Mouse (Mus musculus): ENCODE results near the gene Epb41l2. TPM values are rescaled to one million over a fixed set of nuclear protein-coding genes. Genes with fewer than 3 reads are reported as not detected.

The Epb41l2 gene
- total RNA-seq (2021), result 100 to 1,000 TPM; 188 to 212 TPM

- intact Hi-C loops (cut with DNase I), result no loop called here
- DNase-seq (ENCODE audit: extremely low spot score in 1 of 2, low spot score in 2 of 2), result peak; percentile 88 to 92
Observed at GRCm38 (mm10) chr10:25359208-25359958, at the start of gene Epb41l2. Epb41l2 (plus strand) TSS chr10:25359798.

GRCm38 (mm10) chr10:25309996-25310395 is 49.6 kb upstream of the Epb41l2 start:
- intact Hi-C loops (cut with DNase I), result no loop called here

DNA sequence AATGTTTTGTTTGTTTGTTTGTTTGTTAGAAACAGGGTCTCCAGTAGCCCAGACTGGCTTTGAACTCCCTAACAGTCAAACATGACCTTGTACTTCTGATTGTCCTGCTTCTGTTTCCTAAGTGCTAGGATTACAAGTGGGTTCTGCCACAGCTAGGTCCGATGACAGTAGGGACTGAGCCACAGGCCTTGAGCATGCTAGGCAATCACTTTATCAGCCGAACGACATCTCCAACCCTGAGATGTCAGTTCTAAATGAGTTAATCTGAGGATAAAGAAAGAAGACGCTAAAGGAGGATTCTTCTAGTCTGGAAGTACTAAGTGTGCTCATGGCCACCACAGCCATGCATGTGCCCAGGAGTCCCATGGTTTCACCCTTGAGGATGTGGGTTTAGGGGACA is 48.9 kb upstream of the Epb41l2 start:
- intact Hi-C loops (cut with DNase I), result no loop called here
- no peak for DNase-seq (ENCODE audit: extremely low spot score in 1 of 2, low spot score in 2 of 2)

More at GRCm38 (mm10) chr10:25309996-25310395, 49.6 kb upstream of the Epb41l2 start:
- DNase-seq (ENCODE audit: extremely low spot score in 1 of 2, low spot score in 2 of 2), result no peak

- intact Hi-C loops (cut with DNase I), result no loop called here
- no peak for DNase-seq (ENCODE audit: extremely low spot score in 1 of 2, low spot score in 2 of 2)
Observed at GRCm38 (mm10) chr10:25311554-25312212, 47.9 kb upstream of the Epb41l2 start.

DNA sequence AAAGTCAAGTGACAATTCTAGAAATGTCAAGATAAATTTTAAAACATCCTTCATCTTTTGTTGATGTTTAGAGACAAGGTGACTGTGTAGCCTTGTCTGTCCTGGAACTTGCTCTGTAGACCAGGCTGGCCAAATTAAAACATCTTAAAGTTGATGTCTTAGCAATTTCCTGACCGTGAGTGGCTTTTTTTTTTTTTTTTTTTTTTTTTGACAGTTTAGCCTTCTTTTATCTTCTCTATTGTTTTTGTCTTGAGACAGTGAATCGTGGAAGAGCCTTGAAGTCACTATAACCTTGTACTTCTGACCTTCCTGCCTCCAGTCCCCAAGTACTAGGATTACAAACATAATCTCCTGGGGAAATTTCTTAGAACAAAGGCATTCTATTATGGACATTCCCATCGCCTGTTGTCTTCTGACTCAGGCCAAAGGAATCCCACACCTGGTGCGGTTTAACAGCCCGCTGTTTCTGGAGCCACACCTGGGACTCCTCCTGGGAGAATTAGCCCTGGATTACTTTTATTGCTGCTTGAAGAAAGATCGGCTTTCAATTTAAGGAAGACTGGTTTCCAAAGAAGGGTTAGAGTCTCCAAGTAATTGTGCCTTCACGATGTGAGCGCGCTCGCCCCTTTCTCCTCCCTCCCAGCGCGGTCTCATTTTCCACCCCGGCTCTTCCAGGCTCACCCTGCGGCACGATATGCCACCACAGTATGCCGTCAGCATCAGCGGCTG is 45.6 kb upstream of the Epb41l2 start:
- DNase-seq (ENCODE audit: extremely low spot score in 1 of 2, low spot score in 2 of 2), result no peak
- intact Hi-C loops (cut with DNase I), result no loop called here

- intact Hi-C loops (cut with DNase I), result no loop called here
- DNase-seq (ENCODE audit: extremely low spot score in 1 of 2, low spot score in 2 of 2), result no peak
Observed at GRCm38 (mm10) chr10:25317665-25318064, 41.9 kb upstream of the Epb41l2 start.

DNA sequence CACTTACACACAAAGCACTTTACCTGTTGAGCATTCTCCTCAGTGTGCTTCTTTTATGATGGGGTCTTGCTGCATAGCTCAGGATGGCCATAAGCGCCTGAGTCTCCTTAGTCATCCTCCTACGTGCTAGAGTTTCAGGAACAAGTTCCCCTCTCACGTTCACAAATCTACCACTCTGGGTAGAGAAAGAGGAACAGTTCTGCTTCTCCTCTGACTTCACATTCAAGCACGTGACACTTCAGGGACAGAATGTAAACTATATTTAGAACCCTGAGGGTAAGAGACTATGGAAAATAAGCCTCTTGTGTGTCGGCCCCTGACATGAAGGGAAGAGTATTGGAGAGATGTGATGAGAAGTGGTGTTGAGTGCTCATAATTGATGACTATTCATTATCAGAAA is 41.2 kb upstream of the Epb41l2 start:
- DNase-seq (ENCODE audit: extremely low spot score in 1 of 2, low spot score in 2 of 2), result no peak
- intact Hi-C loops (cut with DNase I), result no loop called here

DNA sequence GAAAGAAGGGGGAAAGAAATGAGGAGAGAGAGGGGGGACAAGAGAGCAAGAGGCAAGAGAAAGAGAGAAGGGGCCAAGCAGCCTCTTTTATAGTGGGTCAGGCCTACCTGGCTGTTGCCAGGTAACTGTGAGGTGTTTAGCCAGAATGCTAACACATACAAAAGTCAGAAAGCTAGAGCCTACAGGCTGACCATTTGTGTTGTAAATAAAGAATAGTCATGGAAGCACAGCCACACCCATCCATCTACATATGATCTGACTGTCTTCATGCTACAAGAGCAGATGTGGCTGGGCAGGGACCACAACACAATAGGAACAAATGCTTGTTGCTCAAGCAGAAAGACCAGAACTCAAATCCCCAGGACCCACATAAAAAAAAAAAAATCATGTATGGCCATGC is 40.1 kb upstream of the Epb41l2 start:
- no peak for DNase-seq (ENCODE audit: extremely low spot score in 1 of 2, low spot score in 2 of 2)
- intact Hi-C loops (cut with DNase I), result no loop called here

- intact Hi-C loops (cut with DNase I), result no loop called here
- DNase-seq (ENCODE audit: extremely low spot score in 1 of 2, low spot score in 2 of 2), result no peak
Observed at GRCm38 (mm10) chr10:25321198-25321597, 38.4 kb upstream of the Epb41l2 start.

GRCm38 (mm10) chr10:25325690-25326089 is 33.9 kb upstream of the Epb41l2 start:
- intact Hi-C loops (cut with DNase I), result no loop called here
- DNase-seq (ENCODE audit: extremely low spot score in 1 of 2, low spot score in 2 of 2), result peak in 1 of 2 experiments; percentile 32

- no peak for DNase-seq (ENCODE audit: extremely low spot score in 1 of 2, low spot score in 2 of 2)
- intact Hi-C loops (cut with DNase I), result no loop called here
Observed at GRCm38 (mm10) chr10:25327511-25327910, 32.1 kb upstream of the Epb41l2 start.

DNA sequence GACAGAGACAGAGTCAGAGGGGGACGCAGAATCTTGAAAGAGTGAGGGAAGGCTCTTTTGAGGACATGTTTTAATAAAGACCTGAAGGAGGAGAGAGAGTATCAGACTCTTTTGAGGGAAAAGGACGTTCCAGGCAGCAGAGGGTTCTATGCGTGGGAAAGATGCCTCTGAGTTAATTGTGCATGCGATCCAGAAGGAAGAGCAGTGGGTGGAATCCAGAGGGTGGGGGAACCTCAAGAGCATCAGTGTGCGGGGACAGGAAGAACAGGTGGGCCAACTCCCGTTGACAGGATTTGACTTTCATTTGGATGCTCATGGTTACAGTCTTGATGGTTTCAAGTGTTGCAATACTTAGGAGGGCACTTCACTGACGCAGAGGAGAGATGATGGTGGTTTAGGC is 29.5 kb upstream of the Epb41l2 start:
- intact Hi-C loops (cut with DNase I), result no loop called here
- no peak for DNase-seq (ENCODE audit: extremely low spot score in 1 of 2, low spot score in 2 of 2)

DNA sequence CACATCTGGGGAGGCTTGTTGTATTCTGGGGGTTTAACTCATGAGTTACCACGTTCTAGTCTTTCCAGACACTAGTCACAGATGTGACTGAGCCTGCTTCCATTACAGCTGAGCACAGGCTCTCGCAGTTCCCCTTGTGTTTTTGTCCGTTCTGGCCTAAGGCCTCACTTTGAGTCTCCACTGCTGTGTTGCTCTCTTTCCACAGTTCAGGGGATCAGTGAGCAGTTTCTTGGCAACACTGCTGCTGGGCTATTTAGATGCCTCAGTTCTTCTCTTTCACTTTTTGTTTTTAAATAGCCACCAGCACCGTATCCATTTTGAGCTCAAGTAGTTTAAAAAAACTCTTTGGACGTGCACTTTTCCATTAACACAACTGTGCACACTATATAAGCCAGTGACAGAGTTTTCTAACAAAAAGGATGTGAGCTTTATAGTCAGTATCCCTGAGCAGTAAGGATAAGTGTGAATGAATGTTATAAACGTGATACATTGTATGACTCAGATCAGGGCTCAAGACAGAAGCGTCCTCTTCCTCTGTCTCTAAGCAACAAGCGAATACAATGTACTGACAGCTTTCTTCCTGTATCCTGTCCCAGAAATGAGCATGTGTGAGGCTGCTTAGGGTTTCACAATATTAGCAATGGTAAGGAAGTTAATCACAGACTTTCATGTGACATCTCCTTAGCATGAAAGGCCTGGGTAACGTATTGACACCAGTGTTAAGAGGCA is 28.1 kb upstream of the Epb41l2 start:
- peak in 1 of 2 experiments; percentile 4 for DNase-seq (ENCODE audit: extremely low spot score in 1 of 2, low spot score in 2 of 2)
- intact Hi-C loops (cut with DNase I), result no loop called here

DNA sequence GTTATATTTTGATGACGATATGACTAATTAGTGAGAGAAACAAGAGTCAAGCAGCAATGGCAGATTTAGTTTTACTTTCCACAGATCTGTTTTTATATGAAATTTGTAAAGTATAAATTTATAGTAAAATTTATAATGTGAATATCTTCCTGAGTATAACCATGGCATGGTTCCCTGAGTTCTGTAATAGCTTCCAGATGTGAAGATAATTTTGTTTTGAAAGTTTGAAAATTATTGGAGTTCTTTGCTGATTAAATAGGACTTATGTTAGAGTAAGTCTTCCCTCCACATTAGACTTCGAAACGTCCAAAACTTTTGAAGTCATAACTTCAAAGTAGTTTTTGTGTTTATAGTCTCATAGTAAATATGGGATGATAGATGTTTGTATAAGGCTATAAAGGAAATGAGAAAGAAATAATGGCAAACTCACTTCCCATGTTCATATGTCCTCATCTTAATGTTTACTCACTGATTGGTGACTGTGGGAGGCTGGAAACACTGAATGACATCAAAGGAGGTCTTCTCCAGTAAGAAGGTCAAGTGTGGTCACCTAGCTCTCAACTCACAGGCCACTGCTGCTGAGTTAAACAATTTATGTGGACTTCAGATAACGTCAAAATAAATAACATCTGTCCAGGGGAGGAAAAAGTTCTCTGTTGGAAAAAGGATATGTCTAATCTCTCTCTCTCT is 26.1 kb upstream of the Epb41l2 start:
- intact Hi-C loops (cut with DNase I), result no loop called here
- DNase-seq (ENCODE audit: extremely low spot score in 1 of 2, low spot score in 2 of 2), result no peak

DNA sequence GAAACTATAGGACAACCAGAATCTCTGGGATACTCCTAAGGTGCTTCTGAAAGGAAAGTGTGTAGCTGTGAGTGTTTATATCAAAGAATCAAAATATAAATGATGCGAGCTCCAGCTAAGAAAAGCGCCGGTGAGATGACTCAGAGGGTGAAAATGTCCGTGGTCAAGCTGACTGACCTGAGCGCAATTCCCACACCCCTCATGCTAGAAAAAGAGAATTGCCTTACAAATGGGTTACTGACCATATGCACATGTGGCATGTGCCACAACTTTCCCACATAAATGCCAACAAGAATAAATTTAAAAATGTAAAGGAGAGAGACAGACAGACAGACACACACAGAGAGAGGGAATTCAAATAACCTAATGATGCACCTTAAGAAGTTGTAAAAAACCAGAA is 18.9 kb upstream of the Epb41l2 start:
- DNase-seq (ENCODE audit: extremely low spot score in 1 of 2, low spot score in 2 of 2), result no peak

DNA sequence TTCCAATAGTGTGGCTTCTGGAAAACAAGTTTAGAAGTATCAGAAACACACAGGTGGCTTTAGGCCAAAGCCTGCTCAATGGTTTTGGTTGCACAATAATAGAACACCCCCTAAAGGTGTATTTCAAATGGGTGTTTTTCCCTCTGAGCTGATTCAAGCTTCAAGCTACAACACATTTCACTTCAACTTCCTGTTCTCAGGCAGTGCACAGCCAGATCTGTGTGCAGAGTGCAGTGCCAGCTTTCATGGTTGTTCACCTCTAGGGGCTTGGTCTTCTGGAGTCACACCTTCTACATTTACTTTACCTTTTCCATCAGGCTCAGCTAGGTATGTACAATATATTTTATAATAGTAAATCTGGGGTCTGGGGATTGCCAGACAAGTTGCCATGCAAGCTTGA is 16.8 kb upstream of the Epb41l2 start:
- intact Hi-C loops (cut with DNase I), result no loop called here
- no peak for DNase-seq (ENCODE audit: extremely low spot score in 1 of 2, low spot score in 2 of 2)

More for the DNA sequence above, 18.9 kb upstream of the Epb41l2 start:
- intact Hi-C loops (cut with DNase I), result no loop called here

DNA sequence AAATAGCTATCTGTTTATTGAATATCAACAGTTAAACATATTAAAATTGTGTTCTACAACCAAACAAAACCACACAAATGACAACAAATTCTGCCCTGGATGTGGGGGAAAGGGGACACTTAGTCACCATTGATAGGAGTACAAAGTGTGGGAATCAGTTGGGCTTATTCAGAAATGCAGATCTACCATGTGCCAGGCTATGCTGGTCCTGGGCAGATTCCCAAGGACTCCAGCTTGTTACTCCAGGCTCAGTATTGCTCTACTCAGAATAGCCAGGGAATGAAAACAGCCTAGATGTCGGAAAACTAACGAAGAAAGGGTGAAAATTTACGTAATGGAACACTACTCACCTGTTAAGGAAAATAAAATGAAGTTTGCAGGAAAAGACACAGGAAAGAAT is 5.7 kb upstream of the Epb41l2 start:
- peak in 1 of 2 experiments; percentile 32 for DNase-seq (ENCODE audit: extremely low spot score in 1 of 2, low spot score in 2 of 2)
- intact Hi-C loops (cut with DNase I), result no loop called here

- intact Hi-C loops (cut with DNase I), result no loop called here
- DNase-seq (ENCODE audit: extremely low spot score in 1 of 2, low spot score in 2 of 2), result no peak
Observed at GRCm38 (mm10) chr10:25354390-25354789, 5.2 kb upstream of the Epb41l2 start.
